Mouse (Mus musculus): Measurements from ENCODE around the gene Palmd.
A peak's percentile ranks its signal among the peaks of the same experiment; 100 is the strongest.

Palmd gene

GRCm38 (mm10) chr3:116890576-116890975 lies 78.2 kb downstream of the Palmd start:
- no peak for DNase-seq

GRCm38 (mm10) chr3:116889358-116889757 lies 79.4 kb downstream of the Palmd start:
- no peak for DNase-seq

- no peak for DNase-seq
Measured at GRCm38 (mm10) chr3:116884941-116885340, 83.8 kb downstream of the Palmd start.

- DNase-seq = peak; percentile 41
Measured at GRCm38 (mm10) chr3:116882221-116882960, 86.4 kb downstream of the Palmd start.

- no peak for DNase-seq
Measured at GRCm38 (mm10) chr3:116870372-116870771, 98.4 kb downstream of the Palmd start.

All from lung, postnatal 14 days (tissue).